Mouse (Mus musculus): ENCODE measurements around the gene Hoxb1. TPM values are rescaled to one million over a fixed set of nuclear protein-coding genes. Genes with fewer than 3 reads are reported as not detected.

Hoxb1 gene
- not detected in 2 replicates for polyA plus RNA-seq (2012; rRNA removed; ENCODE audit: low replicate concordance)

GRCm38 (mm10) chr11:96365441-96366091 lies at the start of gene Hoxb1:
Hoxb1 (plus strand) TSS chr11:96365752.

DNA sequence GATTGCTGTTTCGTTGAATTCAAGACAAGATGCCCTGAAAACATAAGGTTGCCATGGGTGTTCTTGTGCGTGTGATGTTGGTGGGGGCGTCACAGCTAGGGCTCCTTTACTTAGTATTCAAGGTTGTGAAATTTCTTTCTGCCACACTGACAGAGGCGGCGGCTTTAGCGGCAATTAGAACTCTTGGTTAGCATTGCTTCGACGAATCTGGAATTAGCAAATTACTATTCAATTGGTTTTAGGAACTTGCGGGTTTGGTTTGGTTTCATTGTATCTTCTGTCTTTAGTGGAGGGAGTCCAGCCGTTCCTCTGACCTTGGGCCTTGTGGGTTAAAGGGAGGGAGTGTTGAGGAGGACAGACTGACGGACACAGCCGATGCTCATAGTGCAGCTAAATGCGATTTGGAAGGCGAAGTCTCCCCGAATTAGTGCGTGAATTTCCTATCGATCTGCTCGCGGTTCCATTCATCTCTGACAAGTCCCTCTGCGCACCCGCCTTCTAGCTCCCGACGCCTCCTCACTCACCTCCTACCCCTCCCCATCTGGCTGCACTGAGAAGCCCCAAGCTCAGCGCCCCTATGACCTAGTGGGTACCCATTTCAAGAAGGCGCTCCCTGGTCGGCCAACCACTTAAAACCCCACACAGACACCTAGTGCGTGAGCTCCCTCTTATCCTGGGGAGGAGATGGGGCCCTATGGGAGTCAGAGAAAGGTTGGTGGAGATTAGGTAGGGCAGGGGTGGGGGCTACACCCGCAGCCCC lies 47.8 kb upstream of the Hoxb1 start, which contains the start of gene Hoxb4:
Hoxb4 (plus strand) TSS at position 660 of the 760 bp plus-strand sequence.

DNA sequence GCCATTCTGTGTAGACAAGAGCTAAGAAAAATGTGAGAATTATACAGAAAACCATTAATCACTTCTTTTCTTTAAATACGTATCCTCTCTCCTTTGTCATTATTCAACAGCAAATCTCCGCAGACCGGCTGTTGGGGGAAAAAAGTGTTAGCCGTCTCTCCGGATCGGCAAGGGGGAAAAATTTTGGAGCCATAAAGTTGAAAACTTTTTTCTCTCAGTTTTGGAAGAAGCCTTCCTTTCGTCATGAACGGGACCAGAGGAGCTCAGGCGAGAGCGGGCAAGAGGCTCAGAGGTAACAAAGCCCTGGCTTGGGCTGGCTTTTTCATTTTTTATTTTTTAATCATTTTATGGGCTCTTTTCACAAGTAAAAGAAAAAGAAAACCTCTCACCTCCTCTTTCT lies 42.4 kb upstream of the Hoxb1 start, which contains the start of gene Hoxb3:
Hoxb3 (plus strand) TSS at position 173 of the 400 bp plus-strand sequence.

GRCm38 (mm10) chr11:96350341-96350624 lies 15.3 kb upstream of the Hoxb1 start, which contains the start of gene Hoxb2:
Hoxb2 (plus strand) TSS chr11:96350525.

Other genes starting within 250 kb of the Hoxb1 start
- gene Ttll6, start 232.0 kb upstream of the Hoxb1 start, polyA plus RNA-seq (2012; rRNA removed; ENCODE audit: low replicate concordance) = 0.05 TPM in 1 of 2 replicates, not detected in the other
- not detected in 2 replicates for gene Hoxb13, start 171.4 kb upstream of the Hoxb1 start, polyA plus RNA-seq (2012; rRNA removed; ENCODE audit: low replicate concordance)
- 1.8 and 3.8 TPM in 2 replicates for gene Hoxb9, start 94.3 kb upstream of the Hoxb1 start, polyA plus RNA-seq (2012; rRNA removed; ENCODE audit: low replicate concordance)
- 4.3 and 44.7 TPM in 2 replicates for gene Hoxb8, start 83.8 kb upstream of the Hoxb1 start, polyA plus RNA-seq (2012; rRNA removed; ENCODE audit: low replicate concordance)
- gene Hoxb7, start 79.1 kb upstream of the Hoxb1 start, polyA plus RNA-seq (2012; rRNA removed; ENCODE audit: low replicate concordance) = 4.0 and 10.7 TPM in 2 replicates
- 13.7 and 36.9 TPM in 2 replicates for gene Hoxb6, start 73.3 kb upstream of the Hoxb1 start, polyA plus RNA-seq (2012; rRNA removed; ENCODE audit: low replicate concordance)
- gene Hoxb5, start 62.4 kb upstream of the Hoxb1 start, polyA plus RNA-seq (2012; rRNA removed; ENCODE audit: low replicate concordance) = 7.1 and 7.2 TPM in 2 replicates
- 6.3 and 7.8 TPM in 2 replicates for gene Hoxb4, start 47.5 kb upstream of the Hoxb1 start, polyA plus RNA-seq (2012; rRNA removed; ENCODE audit: low replicate concordance)
- 5.9 and 14.8 TPM in 2 replicates for gene Hoxb3, start 42.4 kb upstream of the Hoxb1 start, polyA plus RNA-seq (2012; rRNA removed; ENCODE audit: low replicate concordance)
- 9.7 and 14.6 TPM in 2 replicates for gene Hoxb2, start 15.2 kb upstream of the Hoxb1 start, polyA plus RNA-seq (2012; rRNA removed; ENCODE audit: low replicate concordance)
- gene Skap1, start 98.8 kb downstream of the Hoxb1 start, polyA plus RNA-seq (2012; rRNA removed; ENCODE audit: low replicate concordance) = 0.70 and 2.4 TPM in 2 replicates